In the genomic region with DNA sequence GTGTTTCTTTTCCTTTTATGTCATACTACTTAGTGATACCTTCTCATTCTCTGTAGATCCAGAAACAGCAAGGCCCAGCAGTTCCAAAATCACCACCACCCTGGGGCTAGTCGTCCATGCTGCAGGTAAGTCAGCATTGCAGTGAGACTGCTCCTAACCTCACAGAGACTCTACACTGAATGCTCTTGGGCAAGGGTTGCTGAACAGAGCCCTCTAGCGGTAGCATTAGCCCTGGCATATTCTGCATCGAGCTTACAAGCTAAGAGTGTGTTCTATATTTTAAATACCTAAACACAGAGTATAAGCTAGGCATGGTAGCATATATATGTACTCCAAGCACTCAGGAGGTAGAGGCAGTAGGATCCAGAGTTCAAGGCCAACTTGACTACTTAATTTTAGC, we compare ENCODE assay signal across 8 mouse cellular contexts. TPM values are rescaled to one million over a fixed set of nuclear protein-coding genes. Genes with fewer than 3 reads are reported as not detected.
DNase-seq lines count a peak whose midpoint lies in the region; ATAC-seq lines count a peak whose summit lies in the region.

No protein-coding gene starts in this region.

- 18% methylated on average over 3 of the region's 3 CpGs for whole genome bisulfite sequencing in embryonic facial prominence, embryonic 15.5 days
- 8% methylated on average over 3 of the region's 3 CpGs for WGBS in liver, embryonic 16.5 days (ENCODE audit: insufficient replicate concordance)

- H3K9me3 ChIP-seq in embryonic facial prominence, embryonic 15.5 days (replicated peaks), result no peaks in the 10 kb centered on the region
- H3K9me3 ChIP-seq in liver, embryonic 16.5 days (replicated peaks; ENCODE audit: control insufficient read depth, low read length), result no peaks in the 10 kb centered on the region

- no peak overlapping the region for H3K4me2 ChIP-seq in embryonic facial prominence, embryonic 15.5 days (replicated peaks)
- no peak overlapping the region for H3K4me2 ChIP-seq in liver, embryonic 16.5 days (ENCODE audit: low read depth, low read length)

- H3K27ac ChIP-seq in embryonic facial prominence, embryonic 15.5 days (replicated peaks), result no peak overlapping the region
- H3K27ac ChIP-seq in liver, embryonic 16.5 days (ENCODE audit: low read length), result no peak overlapping the region

- H3K36me3 ChIP-seq in embryonic facial prominence, embryonic 15.5 days, result peaks cover 51% of the 10 kb centered on the region
- H3K36me3 ChIP-seq in liver, embryonic 16.5 days (ENCODE audit: control insufficient read depth, insufficient read depth), result peaks cover 4% of the 10 kb centered on the region

- peak; percentile 43; the same call in 1 of the 2 replicates for ATAC-seq in embryonic facial prominence, embryonic 15.5 days (ENCODE audit: insufficient number of reproducible peaks, low FRiP score, low TSS enrichment, low read depth)
- ATAC-seq in liver, embryonic 16.5 days (ENCODE audit: low read depth), result peak; percentile 55

- H3K4me1 ChIP-seq in embryonic facial prominence, embryonic 15.5 days, result no peaks in the 10 kb centered on the region
- no peaks in the 10 kb centered on the region for H3K4me1 ChIP-seq in liver, embryonic 16.5 days (ENCODE audit: control insufficient read depth, low read depth, low read length)

- DNase-seq in adrenal gland, adult (ENCODE audit: inconsistent age in 2 of 2, low spot score in 1 of 2), result peak; percentile 37 to 82
- no peak for DNase-seq in adrenal gland, postnatal 4 days (ENCODE audit: low spot score in 2 of 2)
- peak; percentile 46 to 62 for DNase-seq in urinary bladder, postnatal 36 days (ENCODE audit: low spot score in 2 of 2)
- DNase-seq in urinary bladder, adult 2 months (ENCODE audit: low spot score), result no peak
- peak; percentile 66 for DNase-seq in kidney, postnatal 14 days
- peak; percentile 56 for DNase-seq in right cerebral cortex, postnatal 14 days

- H3K27me3 ChIP-seq in embryonic facial prominence, embryonic 15.5 days, result no peaks in the 10 kb centered on the region
- no peaks in the 10 kb centered on the region for H3K27me3 ChIP-seq in liver, embryonic 16.5 days (ENCODE audit: control insufficient read depth, insufficient read depth, low read depth, low read length)

- no peak overlapping the region for H3K4me3 ChIP-seq in embryonic facial prominence, embryonic 15.5 days (replicated peaks)
- no peak overlapping the region for H3K4me3 ChIP-seq in liver, embryonic 16.5 days (ENCODE audit: low read depth, low read length)

- H3K9ac ChIP-seq in embryonic facial prominence, embryonic 15.5 days, result no peak overlapping the region
- H3K9ac ChIP-seq in liver, embryonic 16.5 days (ENCODE audit: low read depth, low read length), result no peak overlapping the region

RNA-seq across cellular contexts. Expression of gene Plekhd1, which starts 19.2 kb away (rescaled TPM):
- total RNA-seq in adrenal gland, postnatal 4 days (2021), result 1 to 10 TPM in 1 of 2 experiments, under 1 TPM in 1; 0.25 to 2.1 TPM
- polyA plus RNA-seq in urinary bladder, adult 2 months (2012; rRNA removed), result 6.5 and 7.7 TPM in 2 replicates
- polyA plus RNA-seq in embryonic facial prominence, embryonic 15.5 days (2015; fragmentation: Nextera tagmentation; extraction: Ambion mirVana), result 0.32 and 0.39 TPM in 2 replicates
- polyA plus RNA-seq in liver, embryonic 16.5 days (2015; fragmentation: Nextera tagmentation; extraction: Ambion mirVana), result 0.18 and 0.35 TPM in 2 replicates

RNA-seq across cellular contexts. Expression of gene Erh, which starts 29.0 kb away (rescaled TPM):
- total RNA-seq in adrenal gland, postnatal 4 days (2021), result 10 to 100 TPM; 89.2 to 96.4 TPM
- polyA plus RNA-seq in urinary bladder, adult 2 months (2012; rRNA removed), result 112 and 134 TPM in 2 replicates
- 244 and 251 TPM in 2 replicates for polyA plus RNA-seq in embryonic facial prominence, embryonic 15.5 days (2015; fragmentation: Nextera tagmentation; extraction: Ambion mirVana)
- polyA plus RNA-seq in liver, embryonic 16.5 days (2015; fragmentation: Nextera tagmentation; extraction: Ambion mirVana), result 88.5 and 101 TPM in 2 replicates

RNA-seq across cellular contexts. Expression of gene Slc39a9, which starts 29.5 kb away (rescaled TPM):
- 10 to 100 TPM; 43.2 to 47.9 TPM for total RNA-seq in adrenal gland, postnatal 4 days (2021)
- 32.1 and 33.1 TPM in 2 replicates for polyA plus RNA-seq in urinary bladder, adult 2 months (2012; rRNA removed)
- polyA plus RNA-seq in embryonic facial prominence, embryonic 15.5 days (2015; fragmentation: Nextera tagmentation; extraction: Ambion mirVana), result 23.2 and 25.8 TPM in 2 replicates
- 12.4 and 14.6 TPM in 2 replicates for polyA plus RNA-seq in liver, embryonic 16.5 days (2015; fragmentation: Nextera tagmentation; extraction: Ambion mirVana)

Comparison
In these comparisons a context has a peak if more than half of its experiments do, and no peak if none do; other contexts are left out.
1. DNase-seq: peak in adrenal gland, adult (2 of 2), urinary bladder, postnatal 36 days (2 of 2), kidney, postnatal 14 days (single experiment) and right cerebral cortex, postnatal 14 days (single experiment); none in adrenal gland, postnatal 4 days (0 of 2) and urinary bladder, adult 2 months (single experiment).